Mouse (Mus musculus) kidney, postnatal 0 days (tissue): Measurements from ENCODE around the gene Eftud2. TPM values are rescaled to one million over a fixed set of nuclear protein-coding genes. Genes with fewer than 3 reads are reported as not detected.

Experiments used
- ATAC-seq: fragments of 200-750 bp; cut with Nextera tagmentation; replicated peaks from 2 replicates; pipeline ENCODE4 v1.8.0; 2017; ENCODE audit warnings: low read depth, moderate number of reproducible peaks, moderate TSS enrichment, moderate library complexity; ENCODE audit not compliant: low FRiP score
- DNase-seq: peaks from one replicate; pipeline ENCODE4 v3.0.0-alpha.2; 2016; ENCODE audit warnings: low spot score
- H3K27ac ChIP-seq: fragments of 300-500 bp; sonication (generic); 2 replicates; pipeline ENCODE4 v1.5.1; 2014; ENCODE audit warnings: mild to moderate bottlenecking
- H3K27me3 ChIP-seq: fragments of 300-500 bp; sonication (generic); 2 replicates; pipeline ENCODE4 v1.6.1; 2014; ENCODE audit warnings: low read length, mixed read lengths; ENCODE audit not compliant: insufficient read depth
- H3K36me3 ChIP-seq: fragments of 300-500 bp; sonication (generic); 2 replicates; pipeline ENCODE4 v1.6.1; 2014; ENCODE audit warnings: low read length, mixed read lengths; ENCODE audit not compliant: insufficient read depth
- H3K4me1 ChIP-seq: fragments of 300-500 bp; sonication (generic); replicated peaks from 2 replicates; pipeline ENCODE4 v1.6.1; 2014; ENCODE audit warnings: antibody characterized with exemption, low read length, mixed read lengths; ENCODE audit not compliant: insufficient read depth
- H3K4me2 ChIP-seq: fragments of 300-500 bp; sonication (generic); 2 replicates; pipeline ENCODE4 v1.6.1; 2014; ENCODE audit warnings: mild to moderate bottlenecking, low read length, moderate library complexity, mixed read lengths
- H3K4me3 ChIP-seq: fragments of 300-500 bp; sonication (generic); replicated peaks from 2 replicates; pipeline ENCODE4 v1.5.1; 2014; ENCODE audit warnings: low read depth, low read length
- H3K9ac ChIP-seq: fragments of 300-500 bp; sonication (generic); 2 replicates; pipeline ENCODE4 v1.6.1; 2014; ENCODE audit warnings: low read depth, low read length
- H3K9me3 ChIP-seq: fragments of 300-500 bp; sonication (generic); replicated peaks from 2 replicates; pipeline ENCODE4 v1.6.1; 2016; ENCODE audit warnings: low read length, inconsistent platforms, mixed read lengths
- CTCF ChIP-seq: IDR thresholded peaks from 2 replicates; pipeline ENCODE4 v1.5.1; 2016; ENCODE audit warnings: antibody characterized with exemption, low read depth, mild to moderate bottlenecking, moderate library complexity
- whole genome bisulfite sequencing: fragments of 180-500 bp; shearing (Covaris S2); extraction: QIAGEN DNeasy Blood & Tissue Kit; methylation state at CpG from one replicate; pipeline ENCODE4 v1.1.7; 2014; 5-methylcytosine and 5-hydroxymethylcytosine counted together
- polyA plus RNA-seq: library from polyadenylated mRNA; unstranded; fragments of >200 nt; fragmentation: Nextera tagmentation; extraction: Ambion mirVana; gene quantifications from 2 replicates; pipeline ENCODE4 v1.2.1, GENCODE M21; 2015

Gene Eftud2
- polyA plus RNA-seq, 1 experiment from 2014 or later = 127 TPM

DNA sequence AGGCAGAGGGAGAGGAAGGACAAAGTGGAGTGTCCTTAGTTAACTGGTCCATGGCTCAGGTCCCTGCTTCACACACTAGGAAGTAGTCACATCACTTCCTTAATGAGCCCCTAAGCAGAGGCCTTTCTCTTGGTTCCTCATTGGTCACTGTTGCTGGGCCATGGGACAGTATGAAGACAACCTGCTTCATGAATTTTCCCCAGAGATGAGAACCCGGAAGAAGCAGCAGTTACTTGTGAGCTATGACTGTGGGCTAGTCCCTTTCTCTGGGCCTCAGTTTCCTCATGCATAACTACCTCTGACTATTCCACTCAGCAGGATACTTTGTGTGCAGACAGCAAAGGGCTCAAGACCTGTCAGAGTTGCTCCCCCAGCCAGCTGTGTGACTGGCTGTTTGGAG lies 43.4 kb downstream of the Eftud2 start:
- Histone ChIP-seq H3K27me3 (no peaks in the 10 kb centered on the region), H3K9ac (no peak overlapping the region), H3K4me2 (no peak overlapping the region), H3K27ac (no peak overlapping the region), H3K4me3 (no peak overlapping the region), H3K9me3 (no peaks in the 10 kb centered on the region), H3K4me1 (0 out of 2 replicates have a peak, but pooled peaks cover 4% of the 10 kb centered on the region), H3K36me3 (peaks cover 38% of the 10 kb centered on the region)
- ATAC-seq = no peak
- 86% methylated on average over 1 of the region's 1 CpGs for WGBS
- TF ChIP-seq CTCF = no peak
- DNase-seq = no peak

DNA sequence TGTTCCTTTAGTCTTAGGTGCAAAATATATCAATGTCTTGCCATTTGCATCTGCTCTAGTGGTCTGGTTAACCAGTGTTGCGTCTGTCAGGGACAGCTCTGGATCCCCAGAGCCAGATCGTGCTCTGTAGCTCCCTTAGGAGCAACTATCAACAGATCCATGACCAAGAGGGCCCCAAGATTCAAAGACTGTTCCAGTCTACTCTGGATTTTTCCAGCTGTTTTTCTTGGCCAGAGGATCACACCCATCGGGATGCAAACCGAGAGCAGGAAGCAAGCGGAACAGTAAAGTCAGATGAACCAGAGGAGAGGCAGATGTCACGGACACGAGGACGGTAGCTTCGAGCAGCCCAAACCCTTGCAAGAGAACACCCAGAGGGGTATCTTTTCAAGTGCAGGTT lies 44.6 kb downstream of the Eftud2 start:
- H3K9ac ChIP-seq = no peak overlapping the region
- peak overlapping the region; percentile 19; the same call in 1 of the 2 replicates for H3K27ac ChIP-seq
- TF ChIP-seq CTCF = no peak
- no peaks in the 10 kb centered on the region for H3K9me3 ChIP-seq
- no peak overlapping the region for H3K4me3 ChIP-seq
- DNase-seq (no peak), ATAC-seq (no peak)
- peaks cover 28% of the 10 kb centered on the region; the same call in 1 of the 2 replicates for H3K36me3 ChIP-seq
- no peak overlapping the region for H3K4me2 ChIP-seq
- H3K4me1 ChIP-seq = 0 out of 2 replicates have a peak, but pooled peaks cover 4% of the 10 kb centered on the region
- WGBS = 65% methylated on average over 9 of the region's 9 CpGs
- no peaks in the 10 kb centered on the region for H3K27me3 ChIP-seq

DNA sequence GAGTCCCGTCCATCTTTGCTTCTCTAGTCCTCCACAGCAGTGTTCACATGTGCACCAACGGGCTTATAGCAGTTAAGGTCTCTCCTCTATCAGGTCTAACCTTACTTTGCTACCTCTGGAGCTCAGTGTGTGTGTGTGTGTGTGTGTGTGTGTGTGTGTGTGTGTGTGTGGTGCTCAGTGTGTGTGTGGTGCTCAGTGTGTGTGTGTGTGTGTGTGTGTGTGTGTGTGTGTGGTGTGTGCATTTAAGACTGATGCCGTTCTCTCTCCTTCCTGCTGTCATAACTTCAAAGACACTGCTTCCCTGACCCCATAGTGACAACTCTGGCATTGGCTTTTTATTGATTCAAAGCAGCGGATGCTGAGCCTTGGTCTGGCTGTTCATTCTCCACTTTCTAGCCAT lies 45.2 kb downstream of the Eftud2 start, which contains the start of gene Higd1b:
Gene Higd1b, plus strand, starts transcription at position 301 of the 400 bp plus-strand sequence.
- Histone ChIP-seq H3K27me3 (no peaks in the 10 kb centered on the region), H3K4me1 (0 out of 2 replicates have a peak, but pooled peaks cover 4% of the 10 kb centered on the region), H3K27ac (peak within 1 kb of the TSS; percentile 19; the same call in 1 of the 2 replicates), H3K36me3 (peaks cover 24% of the 10 kb centered on the region; the same call in 1 of the 2 replicates), H3K9ac (no peak within 1 kb of the TSS), H3K4me3 (no peak within 1 kb of the TSS), H3K4me2 (no peak within 1 kb of the TSS), H3K9me3 (no peaks in the 10 kb centered on the region)
- WGBS = 55% methylated on average over 4 of the region's 4 CpGs
- no peak for ATAC-seq
- TF ChIP-seq CTCF = no peak
- DNase-seq = no peak

DNA sequence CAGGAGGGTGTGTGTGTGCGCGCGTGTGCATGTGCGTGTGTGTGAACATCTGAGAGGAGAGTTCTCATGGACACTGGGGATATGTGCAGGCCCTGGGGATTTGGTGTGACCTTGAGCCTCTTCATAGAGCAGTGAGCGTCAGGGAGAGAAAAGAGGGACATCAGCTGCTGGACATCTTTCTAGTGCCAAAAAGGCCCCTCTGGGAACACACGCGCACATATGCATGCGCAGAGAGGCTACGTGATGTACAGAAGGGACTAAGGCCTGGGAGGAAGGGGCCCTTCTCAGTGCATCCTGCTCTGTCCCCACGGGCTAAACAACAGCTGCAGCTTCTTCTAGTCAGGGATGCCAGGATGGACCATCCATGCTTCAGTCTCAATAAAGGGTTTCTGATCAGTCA lies 46.6 kb downstream of the Eftud2 start:
- Histone ChIP-seq H3K4me3 (no peak overlapping the region), H3K9me3 (no peaks in the 10 kb centered on the region), H3K27me3 (no peaks in the 10 kb centered on the region), H3K4me1 (0 out of 2 replicates have a peak, but pooled peaks cover 4% of the 10 kb centered on the region), H3K9ac (no peak overlapping the region), H3K4me2 (no peak overlapping the region), H3K27ac (no peak overlapping the region), H3K36me3 (peaks cover 13% of the 10 kb centered on the region; the same call in 1 of the 2 replicates)
- no peak for DNase-seq
- no peak for ATAC-seq
- 83% methylated on average over 10 of the region's 10 CpGs for WGBS
- TF ChIP-seq CTCF = no peak

DNA sequence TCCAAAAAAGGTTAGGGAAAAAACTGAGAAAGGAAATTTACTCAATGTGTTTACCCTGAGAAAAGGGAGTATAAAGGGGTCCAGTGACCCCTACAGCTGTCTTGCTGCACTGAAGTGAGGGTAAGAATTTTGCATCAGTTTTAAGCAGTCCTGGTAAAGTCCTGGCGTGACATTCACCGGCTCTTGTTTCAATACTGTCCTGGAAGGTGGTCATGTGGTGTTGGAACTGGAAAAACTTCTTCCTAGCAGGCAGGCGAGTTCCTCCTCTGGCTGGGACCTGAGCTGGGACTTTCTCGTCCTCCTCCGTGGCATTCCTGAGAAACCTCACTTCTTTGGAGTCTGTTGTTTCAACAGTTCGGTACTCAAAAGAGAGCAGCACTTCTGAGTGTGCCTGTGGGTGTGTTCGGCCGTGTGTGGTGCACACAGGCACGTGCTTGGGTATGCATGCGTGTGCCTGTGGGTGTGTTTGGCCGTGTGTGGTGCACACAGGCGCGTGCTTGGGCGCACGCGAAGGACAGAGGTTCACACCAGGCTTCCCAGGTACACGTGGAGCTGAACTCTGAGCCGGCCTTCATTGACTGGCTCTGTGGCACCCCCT lies 48.0 kb downstream of the Eftud2 start:
- no peak overlapping the region for H3K4me3 ChIP-seq
- no peaks in the 10 kb centered on the region for H3K27me3 ChIP-seq
- DNase-seq (peak; percentile 62), ATAC-seq (peak; percentile 46; the same call in 1 of the 2 replicates)
- peak overlapping the region; percentile 42; the same call in 1 of the 2 replicates for H3K27ac ChIP-seq
- WGBS = 35% methylated on average over 18 of the region's 18 CpGs
- peak; percentile 17; the same call in 1 of the 2 replicates for TF ChIP-seq CTCF
- H3K4me2 ChIP-seq = no peak overlapping the region
- no peaks in the 10 kb centered on the region for H3K36me3 ChIP-seq
- H3K4me1 ChIP-seq = 0 out of 2 replicates have a peak, but pooled peaks cover 4% of the 10 kb centered on the region
- H3K9ac ChIP-seq = no peak overlapping the region
- no peaks in the 10 kb centered on the region for H3K9me3 ChIP-seq

DNA sequence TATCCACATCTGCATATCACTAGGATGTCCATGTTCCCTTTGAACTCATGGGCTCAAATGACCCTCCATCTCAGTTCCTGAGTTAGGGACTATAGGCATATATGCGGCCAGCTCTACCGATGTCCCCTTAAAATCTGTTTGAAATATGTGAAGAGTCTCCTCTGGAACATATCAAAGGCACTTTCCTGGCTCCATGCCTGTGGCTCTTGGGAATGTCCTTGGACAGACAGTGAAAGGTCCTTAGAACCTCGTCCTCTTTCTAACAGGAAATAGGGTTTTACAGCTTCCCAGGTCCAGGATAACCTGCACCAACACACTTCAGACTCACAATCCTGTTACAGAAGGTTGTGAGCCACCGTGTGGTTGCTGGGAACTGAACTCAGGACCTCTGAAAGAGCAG lies 50.5 kb downstream of the Eftud2 start:
- H3K36me3 ChIP-seq = no peaks in the 10 kb centered on the region
- H3K4me3 ChIP-seq = no peak overlapping the region
- H3K27me3 ChIP-seq = no peaks in the 10 kb centered on the region
- no peak overlapping the region for H3K4me2 ChIP-seq
- H3K9ac ChIP-seq = no peak overlapping the region
- H3K4me1 ChIP-seq = 0 out of 2 replicates have a peak, but pooled peaks cover 4% of the 10 kb centered on the region
- TF ChIP-seq CTCF = no peak
- no peak for ATAC-seq
- no peaks in the 10 kb centered on the region for H3K9me3 ChIP-seq
- H3K27ac ChIP-seq = no peak overlapping the region
- no peak for DNase-seq
- WGBS = 63% methylated on average over 4 of the region's 4 CpGs
